Mouse (Mus musculus): Measurements from ENCODE around the gene Dse.

GRCm38 (mm10) chr10:34150454-34150853, 57.1 kb downstream of the Dse start:
- no peak for TF ChIP-seq POLR2A (IDR thresholded peaks at IDR 0.05; ENCODE audit: insufficient read depth, low read length)
- TF ChIP-seq CTCF (IDR thresholded peaks at IDR 0.05; ENCODE audit: low read depth, low read length): no peak
- TF ChIP-seq EP300 (IDR thresholded peaks at IDR 0.05; ENCODE audit: insufficient read depth, low read depth, low read length): no peak

Measured in ES-Bruce4 (cell line).